Comparison of ENCODE assay signal across 13 mouse cellular contexts in genomic region chr6:120090712-120091248, GRCm38 (mm10). TPM values are rescaled to one million over a fixed set of nuclear protein-coding genes. Genes with fewer than 3 reads are reported as not detected.
DNase-seq lines count a peak whose midpoint lies in the region; ATAC-seq lines count a peak whose summit lies in the region.
"Had no signal": no experiment of that assay in that cellular context is flagged by ENCODE, and none has a peak within 500 bp of the region (broad histone marks: within the 10 kb centered on the region; RNA-seq: fewer than 3 reads in every experiment).

No protein-coding gene starts in this region.

- H3K4me1 ChIP-seq in kidney, embryonic 15.5 days, result no peaks in the 10 kb centered on the region
- 0 out of 4 replicates have a peak, but pooled peaks cover 0 to 5% of the 10 kb centered on the region in 2 experiments for H3K4me1 ChIP-seq in heart, embryonic 14.5 days (ENCODE audit: control insufficient read depth in 2 of 2, insufficient read depth in 2 of 2, low read length in 2 of 2)
- H3K4me1 ChIP-seq in limb, embryonic 11.5 days (ENCODE audit: control insufficient read depth, insufficient read depth, low read length), result no peaks in the 10 kb centered on the region
- H3K4me1 ChIP-seq in midbrain, embryonic 16.5 days (ENCODE audit: control insufficient read depth, insufficient read depth, low read length), result 0 out of 2 replicates have a peak, but pooled peaks cover 2% of the 10 kb centered on the region
- H3K4me1 ChIP-seq: intestine, embryonic 15.5 days had no signal

- ATAC-seq in kidney, embryonic 15.5 days (replicated peaks; ENCODE audit: low FRiP score), result no peak
- 0 out of 2 replicates have a peak, but pooled peaks have one; percentile 31 for ATAC-seq in heart, embryonic 14.5 days (ENCODE audit: insufficient number of reproducible peaks, insufficient read depth, low FRiP score, low read depth)
- peak; percentile 51; the same call in 1 of the 2 replicates for ATAC-seq in limb, embryonic 11.5 days (ENCODE audit: insufficient number of reproducible peaks, low FRiP score, low TSS enrichment, low read depth)
- ATAC-seq in megakaryocyte, adult 5-6 weeks (ENCODE audit: poor library complexity, severe bottlenecking), result no peak
- ATAC-seq in midbrain, embryonic 16.5 days, result no peak
- ATAC-seq: intestine, embryonic 15.5 days had no signal

- no peaks in the 10 kb centered on the region for H3K27me3 ChIP-seq in kidney, embryonic 15.5 days
- H3K27me3 ChIP-seq in heart, embryonic 14.5 days (ENCODE audit: control insufficient read depth, insufficient read depth, low read length), result no peaks in the 10 kb centered on the region
- no peaks in the 10 kb centered on the region for H3K27me3 ChIP-seq in limb, embryonic 11.5 days (ENCODE audit: control insufficient read depth, insufficient read depth, low read length)
- no peaks in the 10 kb centered on the region for H3K27me3 ChIP-seq in midbrain, embryonic 16.5 days (ENCODE audit: control insufficient read depth, insufficient read depth, low read depth, low read length)
- H3K27me3 ChIP-seq: intestine, embryonic 15.5 days had no signal

- H3K27ac ChIP-seq in kidney, embryonic 15.5 days, result no peak overlapping the region
- H3K27ac ChIP-seq in heart, embryonic 14.5 days (replicated peaks in 1 of 2; ENCODE audit: control insufficient read depth in 1 of 2, insufficient read depth in 1 of 2, low read depth in 2 of 2, low read length in 2 of 2), result no peak overlapping the region
- H3K27ac ChIP-seq in limb, embryonic 11.5 days (replicated peaks; ENCODE audit: low read depth, low read length), result no peak overlapping the region
- H3K27ac ChIP-seq in midbrain, embryonic 16.5 days (ENCODE audit: low read length), result no peak overlapping the region
- H3K27ac ChIP-seq: intestine, embryonic 15.5 days had no signal

- H3K9me3 ChIP-seq in kidney, embryonic 15.5 days (replicated peaks), result no peaks in the 10 kb centered on the region
- H3K9me3 ChIP-seq in heart, embryonic 14.5 days (ENCODE audit: control insufficient read depth, low read length), result no peaks in the 10 kb centered on the region
- H3K9me3 ChIP-seq in limb, embryonic 11.5 days (ENCODE audit: control insufficient read depth, low read length), result no peaks in the 10 kb centered on the region
- H3K9me3 ChIP-seq in midbrain, embryonic 16.5 days (replicated peaks; ENCODE audit: control insufficient read depth, low read length, poor library complexity, severe bottlenecking), result no peaks in the 10 kb centered on the region
- H3K9me3 ChIP-seq: intestine, embryonic 15.5 days had no signal

- H3K4me2 ChIP-seq in kidney, embryonic 15.5 days, result no peak overlapping the region
- no peak overlapping the region for H3K4me2 ChIP-seq in heart, embryonic 14.5 days (ENCODE audit: low read length)
- no peak overlapping the region for H3K4me2 ChIP-seq in limb, embryonic 11.5 days (ENCODE audit: low read depth, severe bottlenecking)
- no peak overlapping the region for H3K4me2 ChIP-seq in midbrain, embryonic 16.5 days (ENCODE audit: low read length)
- H3K4me2 ChIP-seq: intestine, embryonic 15.5 days had no signal

- no peaks in the 10 kb centered on the region for H3K36me3 ChIP-seq in kidney, embryonic 15.5 days
- no peaks in the 10 kb centered on the region for H3K36me3 ChIP-seq in heart, embryonic 14.5 days (ENCODE audit: control insufficient read depth, insufficient read depth, low read length)
- no peaks in the 10 kb centered on the region for H3K36me3 ChIP-seq in limb, embryonic 11.5 days (ENCODE audit: control insufficient read depth, insufficient read depth, low read length)
- no peaks in the 10 kb centered on the region for H3K36me3 ChIP-seq in midbrain, embryonic 16.5 days (ENCODE audit: control insufficient read depth, insufficient read depth, low read length)
- H3K36me3 ChIP-seq: intestine, embryonic 15.5 days had no signal

- no peak overlapping the region for H3K4me3 ChIP-seq in kidney, embryonic 15.5 days (replicated peaks)
- no peak overlapping the region for H3K4me3 ChIP-seq in heart, embryonic 14.5 days (ENCODE audit: control insufficient read depth in 1 of 2, insufficient read depth in 1 of 2, low read depth in 1 of 2, low read length in 2 of 2)
- no peak overlapping the region for H3K4me3 ChIP-seq in limb, embryonic 11.5 days (ENCODE audit: low read depth, low read length)
- H3K4me3 ChIP-seq in midbrain, embryonic 16.5 days (ENCODE audit: low read depth, low read length), result no peak overlapping the region
- H3K4me3 ChIP-seq: intestine, embryonic 15.5 days had no signal

- DNase-seq in kidney, adult 11 months, result peak; percentile 11
- DNase-seq in embryo, embryonic 10.5 days (ENCODE audit: low spot score), result peak; percentile 66
- peak; percentile 72 for DNase-seq in limb, embryonic 11.5 days (ENCODE audit: low spot score)
- no peak for DNase-seq in cerebellum, postnatal 36 days

- WGBS in kidney, embryonic 15.5 days, result 47% methylated on average over 15 of the region's 15 CpGs
- 52% methylated on average over 15 of the region's 15 CpGs for WGBS in heart, embryonic 14.5 days
- 10% methylated on average over 15 of the region's 15 CpGs for WGBS in limb, embryonic 11.5 days
- 78% methylated on average over 15 of the region's 15 CpGs for WGBS in midbrain, embryonic 16.5 days

- H3K9ac ChIP-seq in kidney, embryonic 15.5 days, result no peak overlapping the region
- H3K9ac ChIP-seq in heart, embryonic 14.5 days (ENCODE audit: low read length), result no peak overlapping the region
- no peak overlapping the region for H3K9ac ChIP-seq in limb, embryonic 11.5 days (ENCODE audit: low read length)
- H3K9ac ChIP-seq in midbrain, embryonic 16.5 days (ENCODE audit: low read depth, low read length), result no peak overlapping the region
- H3K9ac ChIP-seq: intestine, embryonic 15.5 days had no signal

RNA-seq across cellular contexts. Expression of gene Ninj2, which starts 2.4 kb away (rescaled TPM):
- not detected in 2 replicates for polyA plus RNA-seq in kidney, embryonic 15.5 days (2015; fragmentation: Nextera tagmentation; extraction: Ambion mirVana)
- polyA plus RNA-seq in heart, embryonic 14.5 days (2014; fragmentation: Nextera tagmentation; extraction: Ambion mirVana), result not detected in 2 replicates
- polyA plus RNA-seq in limb, embryonic 11.5 days (2014; fragmentation: Nextera tagmentation; extraction: Ambion mirVana), result not detected in 2 replicates
- not detected in 2 replicates for total RNA-seq in megakaryocyte, adult 5-6 weeks (2015)
- not detected in 2 replicates for total RNA-seq in megakaryocyte, adult 5-6 weeks (2017)
- polyA plus RNA-seq in midbrain, embryonic 16.5 days (2015; fragmentation: Nextera tagmentation; extraction: Ambion mirVana), result not detected in 2 replicates
- total RNA-seq: common myeloid progenitor, adult 5-6 weeks; gastrocnemius, adult 8-10 months; heart, postnatal 14 days; megakaryocyte-erythroid progenitor cell, adult 5-6 weeks had no signal
- polyA plus RNA-seq: intestine, embryonic 15.5 days had no signal

RNA-seq across cellular contexts. Expression of gene Wnk1, which starts 52.3 kb away (rescaled TPM):
- 53.1 and 54.1 TPM in 2 replicates for polyA plus RNA-seq in kidney, embryonic 15.5 days (2015; fragmentation: Nextera tagmentation; extraction: Ambion mirVana)
- 86.0 and 94.9 TPM in 2 replicates for polyA plus RNA-seq in heart, embryonic 14.5 days (2014; fragmentation: Nextera tagmentation; extraction: Ambion mirVana)
- 61.5 and 64.6 TPM in 2 replicates for polyA plus RNA-seq in limb, embryonic 11.5 days (2014; fragmentation: Nextera tagmentation; extraction: Ambion mirVana)
- total RNA-seq in megakaryocyte, adult 5-6 weeks (2015), result 247 and 264 TPM in 2 replicates
- 206 and 218 TPM in 2 replicates for total RNA-seq in megakaryocyte, adult 5-6 weeks (2017)
- polyA plus RNA-seq in midbrain, embryonic 16.5 days (2015; fragmentation: Nextera tagmentation; extraction: Ambion mirVana), result 40.6 and 45.9 TPM in 2 replicates

Comparison
In these comparisons a context has a peak if more than half of its experiments do, and no peak if none do; other contexts are left out.
1. DNase-seq: peak in kidney, adult 11 months (single experiment), embryo, embryonic 10.5 days (single experiment) and limb, embryonic 11.5 days (single experiment); none in cerebellum, postnatal 36 days (0 of 2).
2. ATAC-seq: peak in heart, embryonic 14.5 days (single experiment) and limb, embryonic 11.5 days (single experiment); none in kidney, embryonic 15.5 days (single experiment), megakaryocyte, adult 5-6 weeks (single experiment) and midbrain, embryonic 16.5 days (single experiment).